Comparison of ENCODE assay signal across 10 mouse cellular contexts in the genomic region with DNA sequence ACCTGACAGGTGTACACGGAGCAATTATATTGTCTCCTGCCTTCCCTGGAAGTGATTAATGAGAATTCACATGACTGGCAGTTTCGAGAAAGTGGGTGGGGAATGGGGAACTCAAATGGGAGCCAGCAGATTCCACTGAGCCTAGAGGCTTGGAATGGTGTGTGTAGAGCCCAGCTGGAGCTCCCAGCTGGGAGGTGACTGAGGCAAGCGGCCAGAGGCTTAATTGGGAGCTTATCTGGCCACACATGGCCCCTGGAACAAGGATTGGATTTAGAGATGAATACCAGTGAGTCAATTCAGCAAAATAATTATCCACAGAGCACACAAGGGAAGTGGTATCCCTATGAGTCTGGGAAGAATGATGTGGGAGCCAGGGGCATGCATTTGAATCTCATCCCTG.
DNase-seq lines count a peak whose midpoint lies in the region; ATAC-seq and TF ChIP-seq lines count a peak whose summit lies in the region.
"Had no signal": no experiment of that assay in that cellular context is flagged by ENCODE, and none has a peak within 500 bp of the region (broad histone marks: within the 10 kb centered on the region; RNA-seq: fewer than 3 reads in every experiment).

No protein-coding gene starts in this region.

- H3K4me1 ChIP-seq in heart, adult 2 months (ENCODE audit: control insufficient read depth, insufficient read depth, low read length): no peaks in the 10 kb centered on the region
- H3K4me1 ChIP-seq in heart, embryonic 12.5 days (replicated peaks): no peaks in the 10 kb centered on the region
- peaks cover 10% of the 10 kb centered on the region for H3K4me1 ChIP-seq in hindbrain, embryonic 12.5 days

- H3K79me2 ChIP-seq in heart, adult 2 months (replicated peaks; ENCODE audit: control insufficient read depth, insufficient read depth, low read length): no peaks in the 10 kb centered on the region

- H3K4me2 ChIP-seq in heart, embryonic 12.5 days: no peak overlapping the region
- no peak overlapping the region for H3K4me2 ChIP-seq in hindbrain, embryonic 12.5 days (replicated peaks)

- WGBS in heart, adult 2 months: 16% methylated on average over 3 of the region's 3 CpGs
- WGBS in heart, embryonic 12.5 days: 34% methylated on average over 3 of the region's 3 CpGs
- 14% methylated on average over 3 of the region's 3 CpGs for WGBS in hindbrain, embryonic 12.5 days

- H3K36me3 ChIP-seq in heart, adult 2 months (ENCODE audit: control insufficient read depth, insufficient read depth, low read length): no peaks in the 10 kb centered on the region
- H3K36me3 ChIP-seq in heart, embryonic 12.5 days: no peaks in the 10 kb centered on the region
- H3K36me3 ChIP-seq in hindbrain, embryonic 12.5 days: no peaks in the 10 kb centered on the region

- TF ChIP-seq EP300 in heart, adult 2 months (IDR thresholded peaks at IDR 0.05; ENCODE audit: insufficient read depth, low read depth, low read length): 0 out of 2 replicates have a peak, but pooled peaks have one; percentile 8

- H3K9me3 ChIP-seq in heart, embryonic 12.5 days (replicated peaks): no peaks in the 10 kb centered on the region; the same call in 1 of the 2 replicates
- H3K9me3 ChIP-seq in hindbrain, embryonic 12.5 days (replicated peaks): no peaks in the 10 kb centered on the region

- TF ChIP-seq POLR2A in heart, adult 2 months (IDR thresholded peaks at IDR 0.05; ENCODE audit: insufficient read depth, low read depth, low read length): no peak

- TF ChIP-seq CTCF in heart, adult 2 months (IDR thresholded peaks at IDR 0.05): no peak

- DNase-seq in heart, adult 2 months: peak; percentile 45 to 58
- peak; percentile 8 for DNase-seq in right cerebral cortex, adult 18-20 months
- no peak for DNase-seq in right cerebral cortex, postnatal 25 days
- DNase-seq in gastrocnemius, postnatal 36 days: peak; percentile 30 to 42
- peak; percentile 42 for DNase-seq in skeletal muscle tissue, adult 2 months (ENCODE audit: low read depth, low spot score)
- no peak for DNase-seq in spleen, adult 12 weeks (ENCODE audit: low spot score)
- DNase-seq: kidney, adult 8-10 months had no signal

- intact Hi-C loops in heart, adult 2 months (cut with DNase I): no loop called here
- intact Hi-C loops in gastrocnemius, postnatal 36 days (cut with DNase I): no loop called here

- no peak overlapping the region for H3K4me3 ChIP-seq in heart, adult 2 months
- H3K4me3 ChIP-seq in heart, embryonic 12.5 days: no peak overlapping the region
- no peak overlapping the region for H3K4me3 ChIP-seq in hindbrain, embryonic 12.5 days

- no peak overlapping the region for H3K9ac ChIP-seq in heart, adult 2 months (ENCODE audit: low read depth, low read length)
- H3K9ac ChIP-seq in heart, embryonic 12.5 days: no peak overlapping the region
- H3K9ac ChIP-seq in hindbrain, embryonic 12.5 days: no peak overlapping the region

- no peak overlapping the region for H3K27ac ChIP-seq in heart, adult 2 months
- no peak overlapping the region for H3K27ac ChIP-seq in heart, embryonic 12.5 days (ENCODE audit: poor library complexity, severe bottlenecking)
- H3K27ac ChIP-seq in hindbrain, embryonic 12.5 days: no peak overlapping the region
- H3K27ac ChIP-seq: macrophage had no signal

- ATAC-seq in heart, embryonic 12.5 days (ENCODE audit: insufficient number of reproducible peaks, low FRiP score): no peak
- ATAC-seq in hindbrain, embryonic 12.5 days (ENCODE audit: low FRiP score): no peak

- no peaks in the 10 kb centered on the region for H3K27me3 ChIP-seq in heart, adult 2 months (ENCODE audit: control insufficient read depth, insufficient read depth, low read length)
- H3K27me3 ChIP-seq in heart, embryonic 12.5 days (replicated peaks): no peaks in the 10 kb centered on the region; the same call in 1 of the 2 replicates
- H3K27me3 ChIP-seq in hindbrain, embryonic 12.5 days: peaks cover 8% of the 10 kb centered on the region; the same call in 1 of the 2 replicates

Comparison
In these comparisons a context has a peak if more than half of its experiments do, and no peak if none do; other contexts are left out.
1. DNase-seq: peak in heart, adult 2 months (2 of 2), right cerebral cortex, adult 18-20 months (single experiment), gastrocnemius, postnatal 36 days (2 of 2) and skeletal muscle tissue, adult 2 months (single experiment); none in right cerebral cortex, postnatal 25 days (single experiment) and spleen, adult 12 weeks (single experiment).